Mouse (Mus musculus) neural tube, embryonic 11.5 days (tissue): Measurements from ENCODE around the gene Mbd3l1. TPM values are rescaled to one million over a fixed set of nuclear protein-coding genes. Genes with fewer than 3 reads are reported as not detected.

Source experiments
- microRNA-seq: library from miRNA; unstranded; fragments of <30 nt; microRNA quantifications from one replicate; pipeline ENCODE4, GENCODE M21; 2016
- polyA plus RNA-seq: library from polyadenylated mRNA; unstranded; fragments of >200 nt; fragmentation: Nextera tagmentation; extraction: Ambion mirVana; gene quantifications from 2 replicates; pipeline ENCODE4 v1.2.1, GENCODE M21; 2014

Mbd3l1 gene
- polyA plus RNA-seq, 1 experiment from 2014 or later = not detected

Small RNA genes lying within 50 kb of the gene (microRNA-seq; reads per million reads assigned to microRNA genes)
- gene Gm22854 = not detected

Other genes with a start within 250 kb of the Mbd3l1 start
- gene Chordc1, start 186.2 kb upstream of the Mbd3l1 start, polyA plus RNA-seq = 134 and 139 TPM in 2 replicates
- gene Naalad2, start 75.4 kb upstream of the Mbd3l1 start, polyA plus RNA-seq = 1.7 and 2.3 TPM in 2 replicates
- not detected in 2 replicates for gene Ubtfl1, start 73.9 kb upstream of the Mbd3l1 start, polyA plus RNA-seq
- not detected in 2 replicates for gene Mbd3l2, start 47.7 kb upstream of the Mbd3l1 start, polyA plus RNA-seq
- 13.1 and 16.3 TPM in 2 replicates for gene Zfp558, start 91 bp upstream of the Mbd3l1 start, polyA plus RNA-seq
- 0.03 TPM in 1 of 2 replicates, not detected in the other for gene Muc16, start 196.2 kb downstream of the Mbd3l1 start, polyA plus RNA-seq